Mouse (Mus musculus) intestine, postnatal 0 days (tissue): Measurements from ENCODE around the gene Tnfaip8l1. TPM values are rescaled to one million over a fixed set of nuclear protein-coding genes. Genes with fewer than 3 reads are reported as not detected.
A peak's percentile ranks its signal among the peaks of the same experiment; 100 is the strongest.

Experiments used
- ATAC-seq: fragments of 200-750 bp; cut with Nextera tagmentation; 2 replicates; pipeline ENCODE4 v1.8.0; 2017; ENCODE audit warnings: mild to moderate bottlenecking, moderate TSS enrichment, moderate library complexity
- H3K27ac ChIP-seq: fragments of 300-500 bp; sonication (generic); 2 replicates; pipeline ENCODE4 v1.5.1; 2014; ENCODE audit warnings: mild to moderate bottlenecking, low read depth, low read length, moderate library complexity
- H3K27me3 ChIP-seq: fragments of 300-500 bp; sonication (generic); replicated peaks from 2 replicates; pipeline ENCODE4 v1.6.1; 2014; ENCODE audit warnings: low read length, mixed read lengths; ENCODE audit not compliant: control insufficient read depth, insufficient read depth
- H3K36me3 ChIP-seq: fragments of 300-500 bp; sonication (generic); 2 replicates; pipeline ENCODE4 v1.6.1; 2014; ENCODE audit warnings: mild to moderate bottlenecking, moderate library complexity; ENCODE audit not compliant: control insufficient read depth, insufficient read depth
- H3K4me1 ChIP-seq: fragments of 300-500 bp; sonication (generic); replicated peaks from 2 replicates; pipeline ENCODE4 v1.6.1; 2014; ENCODE audit warnings: antibody characterized with exemption, low read length, mixed read lengths; ENCODE audit not compliant: control insufficient read depth, insufficient read depth
- H3K4me2 ChIP-seq: fragments of 300-500 bp; sonication (generic); replicated peaks from 2 replicates; pipeline ENCODE4 v1.6.1; 2014; ENCODE audit warnings: low read depth, mild to moderate bottlenecking, moderate library complexity
- H3K4me3 ChIP-seq: fragments of 300-500 bp; sonication (generic); 2 replicates; pipeline ENCODE4 v1.5.1; 2014; ENCODE audit warnings: low read depth, low read length
- H3K9ac ChIP-seq: fragments of 300-500 bp; sonication (generic); 2 replicates; pipeline ENCODE4 v1.6.1; 2014; ENCODE audit warnings: mild to moderate bottlenecking, low read depth, low read length
- H3K9me3 ChIP-seq: fragments of 300-500 bp; sonication (generic); 2 replicates; pipeline ENCODE4 v1.6.1; 2016; ENCODE audit warnings: mixed run types; ENCODE audit not compliant: control insufficient read depth
- CTCF ChIP-seq: sonication (generic); IDR thresholded peaks from 2 replicates; pipeline ENCODE4 v1.5.1; 2016; ENCODE audit warnings: low read depth, mild to moderate bottlenecking, control low read depth, antibody characterized with exemption, moderate library complexity
- WGBS: fragments of 180-500 bp; shearing (Covaris S2); extraction: QIAGEN DNeasy Blood & Tissue Kit; methylation state at CpG from one replicate; pipeline ENCODE4 v1.1.7; 2014; 5-methylcytosine and 5-hydroxymethylcytosine counted together
- polyA plus RNA-seq: library from polyadenylated mRNA; unstranded; fragments of >200 nt; fragmentation: Nextera tagmentation; extraction: Ambion mirVana; gene quantifications from 2 replicates; pipeline ENCODE4 v1.2.1, GENCODE M21; 2015

Tnfaip8l1 gene
- polyA plus RNA-seq, 1 experiment from 2014 or later = 5.1 TPM

DNA sequence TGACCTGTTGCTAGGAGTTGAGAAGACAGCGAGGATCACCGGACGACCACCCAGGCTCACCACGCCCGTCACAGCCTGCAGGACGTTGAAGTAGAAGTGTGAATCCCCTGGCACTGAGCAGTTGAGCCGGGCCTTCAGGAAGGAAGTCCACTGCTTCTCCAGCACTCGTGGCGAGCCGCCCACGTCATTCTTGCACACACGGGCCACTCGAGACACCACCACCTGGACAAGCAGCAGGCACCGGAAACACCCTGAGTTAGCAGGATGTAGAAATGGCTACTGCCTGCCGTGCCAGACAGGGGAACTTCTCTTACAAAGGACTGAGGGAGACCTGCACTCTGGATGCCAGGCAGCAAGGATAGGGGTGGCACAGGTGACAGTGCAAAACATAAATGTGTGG, 34.0 kb upstream of the Tnfaip8l1 start:
- Histone ChIP-seq H3K9me3 (no peaks in the 10 kb centered on the region), H3K4me3 (no peak overlapping the region), H3K36me3 (peaks cover 14% of the 10 kb centered on the region), H3K9ac (no peak overlapping the region), H3K4me1 (peaks cover 3% of the 10 kb centered on the region), H3K27me3 (peaks cover 12% of the 10 kb centered on the region), H3K4me2 (no peak overlapping the region), H3K27ac (no peak overlapping the region)
- ATAC-seq = no peak
- 75% methylated on average over 15 of the region's 15 CpGs for WGBS
- no peak for TF ChIP-seq CTCF

DNA sequence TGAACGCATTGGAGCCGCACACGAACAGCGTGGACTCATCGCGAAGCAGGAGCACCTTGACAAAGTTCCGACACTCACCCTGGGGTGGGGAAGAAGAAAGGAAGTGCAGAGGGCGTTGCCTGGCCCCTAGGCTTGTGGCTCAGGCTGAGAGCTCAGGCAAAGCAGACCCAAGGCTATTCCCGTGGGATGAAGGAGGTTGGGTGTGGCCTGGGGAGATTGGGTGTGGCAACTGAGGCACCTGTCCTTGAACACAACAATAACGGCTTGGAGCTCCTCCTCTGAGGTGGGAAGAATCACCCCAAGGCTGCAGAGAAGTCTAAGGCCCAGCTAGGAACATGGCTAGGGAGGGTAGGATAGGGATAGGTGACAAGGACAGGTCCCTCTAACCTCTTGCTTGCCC, 31.1 kb upstream of the Tnfaip8l1 start:
- H3K4me2 ChIP-seq = no peak overlapping the region
- no peak overlapping the region for H3K27ac ChIP-seq
- peaks cover 10% of the 10 kb centered on the region; the same call in 1 of the 2 replicates for H3K4me1 ChIP-seq
- no peak for TF ChIP-seq CTCF
- no peaks in the 10 kb centered on the region for H3K9me3 ChIP-seq
- no peak overlapping the region for H3K9ac ChIP-seq
- no peak overlapping the region for H3K4me3 ChIP-seq
- H3K27me3 ChIP-seq = no peaks in the 10 kb centered on the region
- ATAC-seq = no peak
- WGBS = 84% methylated on average over 10 of the region's 10 CpGs
- H3K36me3 ChIP-seq = peaks cover 12% of the 10 kb centered on the region

- WGBS = 43% methylated on average over 7 of the region's 7 CpGs
- Histone ChIP-seq H3K9ac (no peak overlapping the region), H3K4me3 (no peak overlapping the region), H3K4me2 (no peak overlapping the region), H3K36me3 (peaks cover 12% of the 10 kb centered on the region), H3K9me3 (no peaks in the 10 kb centered on the region), H3K27ac (no peak overlapping the region), H3K4me1 (peaks cover 10% of the 10 kb centered on the region; the same call in 1 of the 2 replicates), H3K27me3 (no peaks in the 10 kb centered on the region)
- peak; percentile 82 for TF ChIP-seq CTCF
- ATAC-seq = no peak
Measured at GRCm38 (mm10) chr17:56131814-56132213, 30.5 kb upstream of the Tnfaip8l1 start.

- no peak overlapping the region for H3K4me3 ChIP-seq
- peak overlapping the region; percentile 41 for H3K4me2 ChIP-seq
- peak; percentile 86 for TF ChIP-seq CTCF
- peaks cover 10% of the 10 kb centered on the region; the same call in 1 of the 2 replicates for H3K4me1 ChIP-seq
- peaks cover 12% of the 10 kb centered on the region for H3K36me3 ChIP-seq
- no peak for ATAC-seq
- H3K27me3 ChIP-seq = no peaks in the 10 kb centered on the region
- no peak overlapping the region for H3K27ac ChIP-seq
- no peak overlapping the region for H3K9ac ChIP-seq
- WGBS = 3% methylated on average over 14 of the region's 14 CpGs
- H3K9me3 ChIP-seq = no peaks in the 10 kb centered on the region
Measured at GRCm38 (mm10) chr17:56132661-56133060, 29.6 kb upstream of the Tnfaip8l1 start.

DNA sequence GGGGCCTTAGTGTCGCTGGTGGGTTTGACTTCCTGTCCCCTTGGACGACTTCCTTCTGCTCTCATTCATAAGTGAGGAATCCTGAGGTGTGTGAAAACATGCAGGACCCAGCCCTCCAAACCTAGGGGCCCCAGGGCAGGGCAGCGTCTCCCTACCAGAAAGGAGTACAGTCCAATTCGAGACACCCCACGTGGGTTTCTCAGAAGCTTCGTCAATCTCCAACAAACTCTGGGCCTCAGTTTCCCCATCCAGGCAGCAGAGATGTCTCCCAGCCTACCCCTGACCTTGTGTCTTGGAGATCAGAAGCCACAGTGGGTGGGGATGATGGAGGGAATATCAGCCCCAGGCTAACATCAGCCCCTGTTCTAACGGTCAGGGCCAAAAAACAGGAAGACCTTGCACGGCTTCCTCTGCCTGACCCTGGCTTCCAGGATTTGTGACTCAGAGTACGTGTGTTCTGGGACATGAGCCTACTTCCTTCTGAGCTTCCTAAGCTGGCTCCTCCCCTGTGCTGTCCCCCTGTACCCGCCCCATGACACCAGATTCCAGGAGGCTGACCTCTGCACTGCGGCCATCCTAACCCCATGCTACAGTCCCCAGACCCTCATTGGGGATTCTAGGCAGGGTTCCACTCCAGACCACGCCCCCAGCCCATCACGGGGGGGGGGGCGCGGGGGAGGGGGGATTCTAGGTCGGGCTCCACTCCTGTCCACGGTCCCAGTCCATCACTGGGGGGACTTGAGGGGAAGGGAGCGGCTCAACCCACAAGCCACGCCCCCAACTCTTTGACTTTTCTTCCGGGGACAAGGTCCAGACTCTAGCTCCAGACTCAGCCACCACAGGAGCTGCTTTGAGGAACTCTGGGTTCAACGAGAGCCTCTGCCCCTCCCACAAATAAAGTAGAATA, 28.6 kb upstream of the Tnfaip8l1 start:
- Histone ChIP-seq H3K4me2 (peak overlapping the region; percentile 90), H3K27me3 (peaks cover 7% of the 10 kb centered on the region; the same call in 1 of the 2 replicates), H3K4me1 (peaks cover 10% of the 10 kb centered on the region; the same call in 1 of the 2 replicates), H3K36me3 (peaks cover 12% of the 10 kb centered on the region), H3K9me3 (no peaks in the 10 kb centered on the region), H3K4me3 (peak overlapping the region; percentile 37), H3K9ac (no peak overlapping the region), H3K27ac (peak overlapping the region; percentile 88)
- 14% methylated on average over 18 of the region's 21 CpGs for WGBS
- ATAC-seq = peak; percentile 91
- TF ChIP-seq CTCF = no peak

DNA sequence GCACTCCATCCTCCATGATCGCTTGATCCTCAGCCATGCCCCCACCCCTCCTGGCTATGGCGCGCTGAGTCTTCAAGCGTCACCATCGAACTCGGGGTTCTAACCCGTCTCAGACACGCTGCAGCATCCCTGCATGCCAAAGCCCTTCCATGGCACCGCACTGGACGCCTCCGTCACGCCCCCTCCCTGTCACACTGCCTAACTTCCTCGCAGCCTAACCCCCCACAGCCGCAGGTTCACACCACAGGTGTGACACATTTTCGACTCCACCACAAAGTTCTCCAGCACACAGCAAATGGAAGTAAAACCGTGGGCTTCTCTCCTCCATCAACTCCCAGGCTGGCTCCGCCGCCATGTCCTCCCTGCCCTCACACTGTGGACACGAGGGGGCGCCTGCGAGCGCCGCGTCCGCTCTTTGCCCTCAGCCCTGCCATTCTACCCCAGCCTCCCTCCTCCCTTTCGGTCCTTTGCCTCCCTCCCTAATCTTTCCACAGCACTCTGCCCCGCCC, 27.8 kb upstream of the Tnfaip8l1 start:
- ATAC-seq = peak; percentile 32
- 3% methylated on average over 26 of the region's 27 CpGs for WGBS
- Histone ChIP-seq H3K4me3 (peak overlapping the region; percentile 37), H3K9ac (0 out of 2 replicates have a peak overlapping the region, but pooled peaks have one; percentile 32), H3K9me3 (no peaks in the 10 kb centered on the region), H3K27ac (peak overlapping the region; percentile 88), H3K4me2 (peak overlapping the region; percentile 90), H3K36me3 (peaks cover 12% of the 10 kb centered on the region), H3K27me3 (peaks cover 15% of the 10 kb centered on the region; the same call in 1 of the 2 replicates), H3K4me1 (peaks cover 10% of the 10 kb centered on the region; the same call in 1 of the 2 replicates)
- peak; percentile 92 for TF ChIP-seq CTCF
